Mouse (Mus musculus) olfactory bulb, adult 2 months (tissue): ENCODE results near the gene Irf6. TPM values are rescaled to one million over a fixed set of nuclear protein-coding genes. Genes with fewer than 3 reads are reported as not detected.

Source experiments
- H3K27ac ChIP-seq: fragments of 200-500 bp; 2 replicates; pipeline ENCODE4 v1.5.1; 2012; ENCODE audit warnings: low read depth, low read length; ENCODE audit not compliant: insufficient read depth
- H3K4me1 ChIP-seq: fragments of 200-500 bp; 2 replicates; pipeline ENCODE4 v1.6.1; 2012; ENCODE audit warnings: low read length; ENCODE audit not compliant: control insufficient read depth, insufficient read depth
- H3K4me3 ChIP-seq: fragments of 200-500 bp; 2 replicates; pipeline ENCODE4 v1.5.1; 2012; ENCODE audit warnings: mild to moderate bottlenecking, low read depth, low read length, moderate library complexity; ENCODE audit not compliant: insufficient read depth
- CTCF ChIP-seq: fragments of 200-500 bp; IDR thresholded peaks from 2 replicates; pipeline ENCODE4 v1.5.1; 2012; ENCODE audit warnings: low read depth, mild to moderate bottlenecking, low read length, moderate library complexity; ENCODE audit not compliant: insufficient read depth
- POLR2A ChIP-seq: fragments of 200-500 bp; IDR thresholded peaks from 2 replicates; pipeline ENCODE4 v1.6.1; 2012; ENCODE audit warnings: mild to moderate bottlenecking, low read depth, low read length, moderate library complexity; ENCODE audit not compliant: insufficient read depth
- WGBS: fragments of 180-500 bp; shearing (Covaris S2); methylation state at CpG from one replicate; pipeline ENCODE4 v1.1.7; 2018; 5-methylcytosine and 5-hydroxymethylcytosine counted together
- polyA plus RNA-seq: library from polyadenylated mRNA; stranded (reverse); fragments of >200 nt; gene quantifications from 2 replicates; pipeline ENCODE4 v1.2.4, GENCODE M21; 2012; ENCODE audit warnings: low replicate concordance; ENCODE audit not compliant: missing spikeins, insufficient read depth, insufficient read length

Gene Irf6
- polyA plus RNA-seq: not detected in 2 replicates

DNA sequence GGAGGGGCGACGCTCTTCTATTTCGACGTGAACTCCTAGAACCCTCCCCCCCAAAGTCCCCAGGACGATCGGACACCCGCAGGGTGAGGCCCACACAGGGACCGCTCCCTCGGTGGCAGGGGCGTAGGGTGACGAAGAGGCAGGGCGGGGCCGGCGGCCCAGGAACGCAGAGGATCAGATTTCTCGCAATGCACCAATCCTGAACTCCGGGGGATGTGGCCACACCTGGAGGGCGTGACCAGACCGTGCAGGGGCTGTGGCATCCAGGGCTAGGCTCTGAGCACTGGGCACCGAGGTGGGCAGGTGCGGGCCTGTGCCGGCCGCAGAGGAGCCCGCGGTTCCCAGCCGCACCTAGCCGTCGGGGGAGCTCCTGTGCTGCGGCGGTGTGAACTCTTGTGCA lies at the start of gene Irf6:
Irf6 (plus strand) TSS at position 240 of the 400 bp plus-strand sequence.
- 4% methylated on average over 30 of the region's 30 CpGs for WGBS
- H3K4me3 ChIP-seq: no peak within 1 kb of the TSS
- no peak within 1 kb of the TSS for H3K27ac ChIP-seq
- H3K4me1 ChIP-seq: peaks cover 9% of the 10 kb centered on the region; the same call in 1 of the 2 replicates
- TF ChIP-seq POLR2A (no peak), CTCF (no peak)

GRCm38 (mm10) chr1:193112093-193112492 lies 40.8 kb upstream of the Irf6 start:
- Histone ChIP-seq H3K4me1 (no peaks in the 10 kb centered on the region), H3K27ac (no peak overlapping the region), H3K4me3 (no peak overlapping the region)
- TF ChIP-seq CTCF (no peak), POLR2A (no peak)
- WGBS: 67% methylated on average over 9 of the region's 9 CpGs

- H3K4me3 ChIP-seq: no peak overlapping the region
- H3K27ac ChIP-seq: peak overlapping the region; percentile 50
- TF ChIP-seq CTCF (no peak), POLR2A (no peak)
- 67% methylated on average over 7 of the region's 7 CpGs for WGBS
- H3K4me1 ChIP-seq: peaks cover 14% of the 10 kb centered on the region
These were observed 30.1 kb upstream of the Irf6 start for GRCm38 (mm10) chr1:193122793-193123192.

- H3K4me1 ChIP-seq: peaks cover 18% of the 10 kb centered on the region
- WGBS: 88% methylated on average over 6 of the region's 6 CpGs
- H3K27ac ChIP-seq: peak overlapping the region; percentile 33
These were observed 29.6 kb upstream of the Irf6 start for GRCm38 (mm10) chr1:193123290-193123689.

GRCm38 (mm10) chr1:193125835-193126234 lies 27.1 kb upstream of the Irf6 start:
- peaks cover 21% of the 10 kb centered on the region for H3K4me1 ChIP-seq
- WGBS: 45% methylated on average over 4 of the region's 4 CpGs
- TF ChIP-seq CTCF: no peak
- no peak overlapping the region for H3K27ac ChIP-seq
- H3K4me3 ChIP-seq: no peak overlapping the region

More at GRCm38 (mm10) chr1:193123290-193123689, 29.6 kb upstream of the Irf6 start:
- no peak overlapping the region for H3K4me3 ChIP-seq
- TF ChIP-seq POLR2A (no peak), CTCF (no peak)

- WGBS: 71% methylated on average over 6 of the region's 6 CpGs
- Histone ChIP-seq H3K4me1 (peaks cover 11% of the 10 kb centered on the region), H3K4me3 (no peak overlapping the region), H3K27ac (no peak overlapping the region)
- no peak for TF ChIP-seq POLR2A
- no peak for TF ChIP-seq CTCF
These were observed 24.9 kb upstream of the Irf6 start for GRCm38 (mm10) chr1:193128055-193128454.

- Histone ChIP-seq H3K27ac (no peak overlapping the region), H3K4me1 (peaks cover 7% of the 10 kb centered on the region; the same call in 1 of the 2 replicates), H3K4me3 (peak overlapping the region; percentile 91)
- TF ChIP-seq POLR2A (no peak), CTCF (no peak)
- WGBS: 12% methylated on average over 5 of the region's 5 CpGs
These were observed 23.6 kb upstream of the Irf6 start for GRCm38 (mm10) chr1:193129321-193129720.

- TF ChIP-seq CTCF (peak; percentile 92), POLR2A (peak; percentile 79)
- H3K27ac ChIP-seq: peak within 1 kb of the TSS; percentile 66
- under 1% methylated on average over 61 of the region's 61 CpGs for WGBS
- H3K4me1 ChIP-seq: peaks cover 7% of the 10 kb centered on the region; the same call in 1 of the 2 replicates
- peak within 1 kb of the TSS; percentile 91 for H3K4me3 ChIP-seq
These were observed 23.0 kb upstream of the Irf6 start, which contains the start of gene Diexf for GRCm38 (mm10) chr1:193129786-193130455. Diexf (minus strand) TSS chr1:193130272.

DNA sequence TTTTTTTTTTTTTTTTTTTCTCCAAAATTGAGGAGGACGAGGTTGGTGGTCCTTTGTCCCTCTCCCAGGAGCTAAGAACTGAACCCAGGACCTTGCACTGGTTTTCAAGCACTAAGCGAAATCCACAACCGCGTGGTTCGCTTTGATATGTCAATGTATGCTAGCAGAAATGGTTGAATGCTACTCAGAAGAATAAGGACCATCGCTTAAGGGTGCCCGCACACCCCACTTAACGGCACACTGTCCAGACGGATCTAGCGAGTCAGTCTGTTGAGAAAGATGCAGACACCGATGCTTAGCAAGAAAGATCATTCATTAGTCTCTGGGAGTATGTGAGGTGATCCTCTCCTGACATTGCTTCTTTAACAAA lies 22.5 kb upstream of the Irf6 start:
- Histone ChIP-seq H3K4me3 (peak overlapping the region; percentile 40), H3K4me1 (peaks cover 7% of the 10 kb centered on the region; the same call in 1 of the 2 replicates), H3K27ac (peak overlapping the region; percentile 66)
- WGBS: 23% methylated on average over 11 of the region's 11 CpGs
- TF ChIP-seq CTCF: no peak
- TF ChIP-seq POLR2A: no peak
